Mouse (Mus musculus) stomach, embryonic 15.5 days (tissue): ENCODE data around the gene Folr1. TPM values are rescaled to one million over a fixed set of nuclear protein-coding genes. Genes with fewer than 3 reads are reported as not detected.
A peak's percentile ranks its signal among the peaks of the same experiment; 100 is the strongest.

Experiments used
- ATAC-seq: fragments of 200-750 bp; cut with Nextera tagmentation; 2 replicates; pipeline ENCODE4 v1.8.0; 2017; ENCODE audit warnings: low read depth, moderate number of reproducible peaks, moderate TSS enrichment; ENCODE audit not compliant: insufficient read depth, low FRiP score
- H3K27ac ChIP-seq: fragments of 300-500 bp; sonication (generic); 2 replicates; pipeline ENCODE4 v1.5.1; 2015; ENCODE audit warnings: mild to moderate bottlenecking, inconsistent platforms
- H3K27me3 ChIP-seq: fragments of 300-500 bp; sonication (generic); replicated peaks from 2 replicates; pipeline ENCODE4 v1.6.1; 2015; ENCODE audit warnings: inconsistent platforms
- H3K36me3 ChIP-seq: fragments of 300-500 bp; sonication (generic); 2 replicates; pipeline ENCODE4 v1.6.1; 2015; ENCODE audit warnings: inconsistent platforms
- H3K4me1 ChIP-seq: fragments of 300-500 bp; sonication (generic); 2 replicates; pipeline ENCODE4 v1.6.1; 2015; ENCODE audit warnings: inconsistent platforms
- H3K4me2 ChIP-seq: fragments of 300-500 bp; sonication (generic); 2 replicates; pipeline ENCODE4 v1.6.1; 2015; ENCODE audit warnings: mild to moderate bottlenecking, inconsistent platforms
- H3K4me3 ChIP-seq: fragments of 300-500 bp; sonication (generic); replicated peaks from 2 replicates; pipeline ENCODE4 v1.5.1; 2015; ENCODE audit warnings: inconsistent platforms
- H3K9ac ChIP-seq: fragments of 300-500 bp; sonication (generic); 2 replicates; pipeline ENCODE4 v1.6.1; 2015; ENCODE audit warnings: inconsistent platforms
- H3K9me3 ChIP-seq: fragments of 300-500 bp; sonication (generic); 2 replicates; pipeline ENCODE4 v1.6.1; 2016; ENCODE audit warnings: inconsistent platforms
- WGBS: fragments of 180-500 bp; shearing (Covaris S2); methylation state at CpG from one replicate; pipeline ENCODE4 v1.1.7; 2015; 5-methylcytosine and 5-hydroxymethylcytosine counted together
- polyA plus RNA-seq: library from polyadenylated mRNA; unstranded; fragments of >200 nt; fragmentation: Nextera tagmentation; extraction: Ambion mirVana; gene quantifications from 2 replicates; pipeline ENCODE4 v1.2.1, GENCODE M21; 2015

Folr1 gene
- 18.5 and 22.7 TPM in 2 replicates for polyA plus RNA-seq

GRCm38 (mm10) chr7:101870629-101871028 lies at the start of gene Folr1:
Gene Folr1 (minus strand): TSS chr7:101870788.
- H3K4me2 ChIP-seq: no peak within 1 kb of the TSS

DNA sequence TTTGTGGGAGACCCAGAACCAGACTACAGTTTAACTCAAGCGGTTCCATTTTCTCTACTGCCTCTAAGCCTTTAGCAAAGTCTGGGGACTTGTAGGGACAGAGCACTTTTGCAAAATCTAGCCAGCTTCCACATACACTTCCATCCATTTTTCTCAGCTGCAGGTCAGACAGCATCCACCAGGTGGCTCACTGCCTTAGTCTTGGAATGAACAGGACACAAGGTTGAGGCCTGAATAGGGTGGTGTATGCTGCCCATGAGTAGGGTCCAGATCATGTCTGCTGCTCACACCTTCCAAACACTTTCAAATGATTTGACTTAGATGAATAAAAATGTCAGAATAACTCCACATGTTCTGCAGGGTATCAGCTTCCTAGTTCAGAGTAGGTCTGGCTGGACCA lies 47.5 kb upstream of the Folr1 start:
- Histone ChIP-seq H3K36me3 (peaks cover 13% of the 10 kb centered on the region), H3K4me1 (no peaks in the 10 kb centered on the region), H3K4me3 (no peak overlapping the region), H3K27me3 (no peaks in the 10 kb centered on the region), H3K27ac (no peak overlapping the region), H3K9ac (no peak overlapping the region), H3K4me2 (no peak overlapping the region), H3K9me3 (no peaks in the 10 kb centered on the region)
- WGBS: 23% methylated on average over 1 of the region's 1 CpGs
- ATAC-seq: 0 out of 2 replicates have a peak, but pooled peaks have one; percentile 56

More at GRCm38 (mm10) chr7:101870629-101871028, at the start of gene Folr1:
- Histone ChIP-seq H3K9me3 (no peaks in the 10 kb centered on the region), H3K9ac (no peak within 1 kb of the TSS), H3K27me3 (no peaks in the 10 kb centered on the region), H3K36me3 (no peaks in the 10 kb centered on the region), H3K4me1 (no peaks in the 10 kb centered on the region), H3K4me3 (no peak within 1 kb of the TSS), H3K27ac (no peak within 1 kb of the TSS)
- no peak for ATAC-seq
- 64% methylated on average over 2 of the region's 2 CpGs for WGBS

DNA sequence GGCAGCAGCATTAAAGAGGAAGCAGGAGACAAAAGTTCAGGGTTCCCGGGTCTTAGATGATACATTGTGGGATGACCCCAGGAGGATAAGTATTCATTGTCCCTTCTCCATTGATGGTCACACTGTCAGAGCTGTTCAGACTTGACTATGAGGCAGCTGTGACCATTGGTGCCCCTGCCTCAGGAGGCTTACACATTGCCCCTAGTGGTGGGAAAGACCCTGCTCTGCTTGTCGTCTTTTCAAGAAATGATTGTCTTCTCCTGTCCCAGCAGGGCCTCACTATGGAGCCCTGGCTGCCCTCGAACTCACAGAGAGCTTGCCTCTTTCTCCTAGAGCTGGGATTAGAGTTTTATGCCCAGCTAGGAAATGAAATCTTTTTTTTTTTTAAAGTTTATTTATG lies 41.4 kb upstream of the Folr1 start:
- Histone ChIP-seq H3K36me3 (peaks cover 45% of the 10 kb centered on the region), H3K27ac (no peak overlapping the region), H3K27me3 (no peaks in the 10 kb centered on the region), H3K9me3 (no peaks in the 10 kb centered on the region), H3K4me1 (peaks cover 3% of the 10 kb centered on the region), H3K4me2 (no peak overlapping the region), H3K9ac (no peak overlapping the region), H3K4me3 (no peak overlapping the region)
- ATAC-seq: no peak
- WGBS: 66% methylated on average over 3 of the region's 3 CpGs

- no peak overlapping the region for H3K4me2 ChIP-seq
- ATAC-seq: no peak
- H3K36me3 ChIP-seq: peaks cover 41% of the 10 kb centered on the region
- 89% methylated on average over 4 of the region's 4 CpGs for WGBS
- peaks cover 8% of the 10 kb centered on the region for H3K4me1 ChIP-seq
- H3K9ac ChIP-seq: no peak overlapping the region
- no peaks in the 10 kb centered on the region for H3K9me3 ChIP-seq
- H3K4me3 ChIP-seq: no peak overlapping the region
- H3K27ac ChIP-seq: no peak overlapping the region
- no peaks in the 10 kb centered on the region for H3K27me3 ChIP-seq
These were observed 39.5 kb upstream of the Folr1 start for GRCm38 (mm10) chr7:101910138-101910537.

DNA sequence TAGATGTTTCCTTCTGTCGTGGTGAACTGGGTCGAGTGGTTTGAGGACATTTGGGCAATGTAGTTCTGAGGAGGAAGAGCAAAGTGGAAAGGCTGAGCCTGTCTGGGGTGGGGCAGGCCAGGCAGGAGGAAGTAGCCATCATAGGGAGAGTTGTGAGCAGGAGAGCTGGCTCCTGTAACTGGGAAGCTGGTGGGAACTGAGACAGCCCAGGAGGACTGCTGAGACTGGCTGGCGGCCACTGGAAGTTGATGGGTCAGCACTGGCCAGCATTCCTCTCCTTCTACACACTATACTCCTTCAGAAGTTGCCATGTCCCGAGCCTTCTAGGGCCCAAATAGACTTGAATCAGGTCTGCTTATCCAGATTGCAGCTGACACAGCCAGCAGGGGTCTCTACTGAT lies 37.8 kb upstream of the Folr1 start:
- 67% methylated on average over 4 of the region's 4 CpGs for WGBS
- no peak overlapping the region for H3K9ac ChIP-seq
- no peak overlapping the region for H3K4me3 ChIP-seq
- peaks cover 8% of the 10 kb centered on the region for H3K4me1 ChIP-seq
- no peak overlapping the region for H3K27ac ChIP-seq
- ATAC-seq: no peak
- no peak overlapping the region for H3K4me2 ChIP-seq
- H3K27me3 ChIP-seq: no peaks in the 10 kb centered on the region
- no peaks in the 10 kb centered on the region for H3K9me3 ChIP-seq
- H3K36me3 ChIP-seq: peaks cover 36% of the 10 kb centered on the region

DNA sequence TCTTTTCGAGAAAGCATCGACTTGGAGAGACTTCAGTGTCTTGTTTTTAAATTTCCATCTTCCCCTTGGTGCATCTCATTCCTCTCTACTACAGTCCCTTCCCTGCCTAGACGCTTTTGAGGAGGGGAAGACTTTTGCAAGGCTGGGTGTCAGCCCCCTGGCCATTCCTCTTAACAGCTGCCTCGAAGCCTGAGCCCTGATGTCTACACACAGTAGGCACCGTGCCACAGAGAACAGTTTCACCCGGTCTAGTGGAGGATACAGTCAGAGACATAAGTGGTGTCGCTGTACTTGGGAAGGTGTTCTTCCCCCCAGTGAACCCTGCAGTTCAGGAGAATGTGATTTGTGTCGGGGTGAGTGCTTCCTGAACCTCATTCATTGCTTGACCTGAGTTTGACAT lies 36.1 kb upstream of the Folr1 start:
- H3K27ac ChIP-seq: peak overlapping the region; percentile 96

GRCm38 (mm10) chr7:101906287-101906681 lies 35.7 kb upstream of the Folr1 start, which contains the start of gene Tomt:
Gene Tomt (minus strand): TSS chr7:101906359.
- Histone ChIP-seq H3K9me3 (no peaks in the 10 kb centered on the region), H3K27ac (peak within 1 kb of the TSS; percentile 96), H3K36me3 (peaks cover 19% of the 10 kb centered on the region), H3K4me1 (peaks cover 8% of the 10 kb centered on the region), H3K27me3 (no peaks in the 10 kb centered on the region), H3K9ac (peak within 1 kb of the TSS; percentile 86), H3K4me3 (peak within 1 kb of the TSS; percentile 80), H3K4me2 (peak within 1 kb of the TSS; percentile 72)
- ATAC-seq: no peak
- WGBS: 8% methylated on average over 11 of the region's 11 CpGs

More for the DNA sequence above, 36.1 kb upstream of the Folr1 start:
- Histone ChIP-seq H3K4me1 (peaks cover 8% of the 10 kb centered on the region), H3K36me3 (peaks cover 23% of the 10 kb centered on the region), H3K9ac (no peak overlapping the region), H3K27me3 (no peaks in the 10 kb centered on the region), H3K4me3 (peak overlapping the region; percentile 80), H3K4me2 (peak overlapping the region; percentile 57), H3K9me3 (no peaks in the 10 kb centered on the region)
- 61% methylated on average over 8 of the region's 8 CpGs for WGBS
- ATAC-seq: no peak

GRCm38 (mm10) chr7:101905561-101906286 lies 35.1 kb upstream of the Folr1 start, which contains the start of gene Lamtor1:
Gene Lamtor1 (plus strand): TSS chr7:101905904.
- peak within 1 kb of the TSS; percentile 86 for H3K9ac ChIP-seq
- ATAC-seq: peak; percentile 98
- H3K36me3 ChIP-seq: peaks cover 14% of the 10 kb centered on the region
- H3K4me1 ChIP-seq: peaks cover 8% of the 10 kb centered on the region
- no peaks in the 10 kb centered on the region for H3K27me3 ChIP-seq
- WGBS: under 1% methylated on average over 60 of the region's 61 CpGs
- H3K27ac ChIP-seq: peak within 1 kb of the TSS; percentile 96
- H3K4me2 ChIP-seq: peak within 1 kb of the TSS; percentile 72
- H3K9me3 ChIP-seq: no peaks in the 10 kb centered on the region
- H3K4me3 ChIP-seq: peak within 1 kb of the TSS; percentile 80

GRCm38 (mm10) chr7:101902846-101903245 lies 32.3 kb upstream of the Folr1 start:
- Histone ChIP-seq H3K9me3 (no peaks in the 10 kb centered on the region), H3K4me2 (no peak overlapping the region), H3K9ac (no peak overlapping the region), H3K4me3 (no peak overlapping the region), H3K36me3 (0 out of 2 replicates have a peak, but pooled peaks cover 9% of the 10 kb centered on the region), H3K27me3 (no peaks in the 10 kb centered on the region), H3K4me1 (peaks cover 8% of the 10 kb centered on the region), H3K27ac (no peak overlapping the region)
- ATAC-seq: no peak

DNA sequence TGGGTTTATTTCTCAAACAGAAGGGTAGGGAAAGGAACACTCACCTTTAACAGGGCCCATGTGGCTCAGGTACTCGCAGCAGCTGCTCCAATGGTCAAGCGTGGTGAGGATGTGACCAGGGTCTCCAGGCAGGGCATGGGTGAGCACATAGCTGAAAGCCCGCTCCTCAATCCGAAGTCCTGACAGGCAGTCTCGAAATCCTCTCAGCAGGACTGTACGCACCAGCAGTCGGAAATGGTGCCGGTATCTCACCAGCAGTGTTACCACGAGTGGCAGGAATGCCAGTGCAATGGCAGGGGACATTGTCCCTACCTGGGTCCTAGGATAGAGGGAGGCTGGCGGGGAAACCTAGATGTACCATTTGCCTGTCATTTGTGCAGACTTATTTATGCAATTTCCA lies 31.4 kb upstream of the Folr1 start:
- Histone ChIP-seq H3K4me1 (peaks cover 7% of the 10 kb centered on the region), H3K36me3 (0 out of 2 replicates have a peak, but pooled peaks cover 9% of the 10 kb centered on the region), H3K4me2 (no peak overlapping the region), H3K9ac (no peak overlapping the region), H3K9me3 (no peaks in the 10 kb centered on the region), H3K27me3 (no peaks in the 10 kb centered on the region), H3K4me3 (no peak overlapping the region), H3K27ac (no peak overlapping the region)
- WGBS: 89% methylated on average over 10 of the region's 10 CpGs
- no peak for ATAC-seq

DNA sequence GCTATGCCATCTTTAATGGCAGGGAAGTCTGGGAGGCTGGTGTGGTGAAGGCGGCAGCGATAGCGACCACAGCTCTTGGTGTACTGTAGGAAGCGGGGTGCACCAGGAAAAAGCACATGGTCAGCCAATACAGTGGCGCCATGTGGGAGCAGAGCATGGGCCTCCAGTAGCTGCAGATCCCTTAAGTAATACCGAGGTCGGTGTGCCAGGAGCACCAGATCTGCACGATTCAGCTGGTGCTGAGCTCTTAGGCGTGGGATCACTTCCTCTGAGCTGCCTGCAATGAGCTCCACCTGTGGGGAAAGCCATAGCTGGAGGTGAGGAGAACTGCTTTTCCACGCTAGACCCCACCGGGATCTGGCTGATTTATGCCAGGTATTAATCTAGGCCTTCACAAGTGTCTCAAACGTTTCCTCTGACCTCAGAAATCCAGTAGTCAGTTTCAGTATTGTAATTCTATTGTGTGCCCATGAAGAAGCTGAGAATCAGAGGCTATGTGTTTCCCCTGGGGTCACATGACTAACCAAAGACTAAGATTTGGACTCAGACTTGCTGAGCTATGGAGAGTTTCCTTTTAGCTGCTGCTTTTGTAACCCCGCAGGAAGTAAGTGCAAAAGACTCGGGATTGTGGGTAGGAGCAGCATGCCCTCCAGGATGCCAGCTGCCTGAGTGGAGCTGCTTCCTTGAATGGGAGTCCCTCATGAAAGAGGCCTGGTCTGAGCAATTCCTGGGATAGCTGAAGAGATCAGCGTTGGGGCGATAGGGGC lies 29.9 kb upstream of the Folr1 start:
- Histone ChIP-seq H3K36me3 (0 out of 2 replicates have a peak, but pooled peaks cover 9% of the 10 kb centered on the region), H3K27me3 (no peaks in the 10 kb centered on the region), H3K27ac (no peak overlapping the region), H3K9ac (no peak overlapping the region), H3K4me3 (no peak overlapping the region), H3K4me1 (peaks cover 4% of the 10 kb centered on the region; the same call in 1 of the 2 replicates), H3K9me3 (no peaks in the 10 kb centered on the region), H3K4me2 (no peak overlapping the region)
- WGBS: 89% methylated on average over 16 of the region's 16 CpGs
- ATAC-seq: no peak
